Mouse (Mus musculus): ENCODE data around the gene Gtf2h4. TPM values are rescaled to one million over a fixed set of nuclear protein-coding genes. Genes with fewer than 3 reads are reported as not detected.
A peak's percentile ranks its signal among the peaks of the same experiment; 100 is the strongest.

The Gtf2h4 gene
- 30.5 TPM for polyA plus RNA-seq (2021)

DNA sequence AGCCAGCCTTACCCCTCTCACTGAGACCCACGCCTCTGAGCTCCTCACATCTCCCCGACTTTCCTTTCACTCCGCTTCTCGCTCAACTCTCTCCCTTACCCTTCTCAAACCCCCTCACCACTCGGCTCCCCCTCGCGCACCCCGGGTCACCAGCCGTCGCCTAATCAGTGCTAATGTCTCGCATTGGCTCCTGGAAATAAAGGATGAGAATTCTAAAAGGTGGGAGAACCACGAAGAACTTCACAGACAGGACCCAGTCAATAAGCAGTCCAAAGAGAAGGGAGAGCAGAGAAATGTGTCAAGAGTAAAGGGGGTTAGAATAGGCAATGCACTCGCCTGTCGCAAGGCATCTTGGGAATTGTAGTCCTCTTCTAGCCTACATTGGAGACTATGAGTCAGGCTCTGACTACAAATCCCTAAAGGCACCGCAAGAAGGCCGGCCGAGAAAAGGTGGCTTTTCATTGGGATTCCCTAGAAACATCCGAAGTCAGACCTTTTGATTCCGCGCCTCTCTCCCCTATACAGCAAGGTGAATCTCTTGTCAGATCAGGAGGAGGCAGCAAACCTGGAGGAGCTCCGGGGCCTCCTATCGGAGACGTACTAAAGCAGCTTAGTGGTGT, at the start of gene Gtf2h4:
Gtf2h4 (minus strand) TSS at position 324 of the 620 bp plus-strand sequence.
- TF ChIP-seq CTCF (IDR thresholded peaks at IDR 0.05), result no peak
- peak; percentile 69 for ATAC-seq
- no peaks in the 10 kb centered on the region for H3K27me3 ChIP-seq
- POLR2A ChIA-PET, result interaction anchor here (0.6 to 2.0 kb wide), 2 partner anchors 23 to 53 kb away, joined by 3 to 4 read pairs; no protein-coding TSS in a partner anchor
- in situ Hi-C loops (cut with MboI; ENCODE audit: low pct_unique_long_range_greater_than_20kb), result no loop called here
- CTCF ChIA-PET, result interaction anchor here (1.0 kb wide), 1 partner anchor 52 kb away, joined by 3 read pairs; no protein-coding TSS in a partner anchor
- peak; percentile 83 for DNase-seq (ENCODE audit: low read depth, low spot score)

DNA sequence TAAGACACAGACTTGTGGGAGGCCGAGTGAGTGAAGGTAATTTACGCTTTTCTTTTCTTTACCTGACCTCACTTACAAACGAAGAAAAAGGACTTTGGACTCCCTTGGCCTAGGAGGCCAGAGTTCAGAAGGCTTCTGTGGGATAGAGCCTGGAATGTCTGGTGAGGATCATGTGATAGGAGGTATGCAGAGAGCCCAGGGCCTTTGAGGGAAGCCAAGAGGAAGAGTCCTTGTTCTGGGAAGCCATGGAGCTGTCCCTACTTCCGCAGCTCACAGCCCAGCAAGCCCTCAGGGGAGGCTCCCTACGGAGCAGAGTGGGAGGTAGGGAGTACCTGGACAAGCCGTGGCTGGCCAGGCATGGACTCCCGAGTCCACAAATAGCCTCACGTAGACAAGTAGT, 48.1 kb upstream of the Gtf2h4 start:
- H3K27me3 ChIP-seq, result no peaks in the 10 kb centered on the region
- ChIA-PET POLR2A (interaction anchor here (0.6 to 2.4 kb wide), 6 partner anchors 8 to 29 kb away, joined by 3 to 11 read pairs (median 7); partner anchors contain the start of gene Ddr1), CTCF (interaction anchor here (0.7 to 11.1 kb wide), 9 partner anchors 8 to 143 kb away, joined by 3 to 194 read pairs (median 4); partner anchors contain the start of gene Ddr1)
- in situ Hi-C loops (cut with MboI; ENCODE audit: low pct_unique_long_range_greater_than_20kb), result no loop called here
- ATAC-seq (peak; percentile 34), DNase-seq (ENCODE audit: low read depth, low spot score) (no peak)
- TF ChIP-seq CTCF (IDR thresholded peaks at IDR 0.05), result no peak

DNA sequence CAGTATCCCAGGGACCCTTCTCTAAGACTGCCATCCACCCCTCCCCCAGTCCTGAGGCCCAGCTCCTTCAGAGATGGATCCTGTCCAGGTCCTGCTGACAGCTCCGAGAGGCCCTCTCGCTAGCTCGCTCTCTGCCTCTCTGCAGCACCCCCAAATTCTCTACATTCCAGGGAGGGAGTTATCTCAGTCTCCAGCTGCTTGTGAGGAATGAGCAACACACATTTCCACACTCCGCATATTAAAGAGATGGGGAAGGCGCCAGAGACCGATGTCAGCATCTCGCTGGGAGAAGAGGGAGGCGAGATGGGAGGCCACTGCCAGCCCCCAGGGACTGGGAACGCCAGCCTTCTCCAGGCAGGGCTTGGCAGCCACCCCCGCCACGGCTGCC, 46.8 kb upstream of the Gtf2h4 start:
- POLR2A ChIA-PET, result interaction anchor here (1.1 to 2.5 kb wide), 4 partner anchors 9 to 102 kb away, joined by 4 to 11 read pairs (median 6); partner anchors contain the start of genes Ddr1 and Flot1
- in situ Hi-C loops (cut with MboI; ENCODE audit: low pct_unique_long_range_greater_than_20kb), result no loop called here

DNA sequence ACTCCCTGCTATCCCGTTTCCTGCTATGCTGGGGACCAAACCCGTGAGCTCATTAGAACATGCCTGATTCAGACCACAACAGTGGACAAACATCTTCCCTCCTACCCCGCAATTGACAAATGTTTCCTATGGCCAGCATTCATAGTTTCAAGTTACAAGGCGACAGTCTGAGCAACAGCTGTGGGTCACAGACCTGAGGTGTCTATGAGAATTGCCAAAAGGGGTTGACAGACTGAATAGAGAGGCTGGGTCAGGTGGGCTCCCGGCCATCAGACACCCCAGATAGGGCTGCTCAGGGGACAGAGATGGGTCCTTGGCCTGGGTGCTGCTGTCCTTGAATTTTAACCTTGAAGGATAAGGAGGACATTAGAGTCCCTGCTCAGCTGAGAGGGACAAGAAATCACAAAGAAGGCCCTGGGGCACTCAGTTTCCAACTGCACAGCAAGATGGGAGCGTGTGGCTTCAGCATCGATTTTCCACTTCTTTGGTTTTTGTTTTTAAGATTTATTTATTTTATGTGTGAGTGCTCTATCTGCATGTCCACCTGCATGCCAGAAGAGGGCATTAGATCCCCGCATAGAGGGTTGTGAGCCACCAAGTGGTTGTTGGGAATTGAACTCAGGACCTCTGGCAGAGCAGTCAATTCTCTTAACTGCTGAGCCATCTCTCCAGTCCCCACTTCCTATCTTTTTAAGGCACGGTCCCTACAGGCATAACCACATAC, 46.2 kb upstream of the Gtf2h4 start:
- ATAC-seq (no peak), DNase-seq (ENCODE audit: low read depth, low spot score) (no peak)
- H3K27me3 ChIP-seq, result no peaks in the 10 kb centered on the region
- POLR2A ChIA-PET, result interaction anchor here (1.3 to 2.5 kb wide), 4 partner anchors 9 to 18 kb away, joined by 4 to 11 read pairs (median 6); partner anchors contain the start of gene Ddr1
- TF ChIP-seq CTCF (IDR thresholded peaks at IDR 0.05), result peak; percentile 72
- in situ Hi-C loops (cut with MboI; ENCODE audit: low pct_unique_long_range_greater_than_20kb), result no loop called here
- CTCF ChIA-PET, result interaction anchor here (1.1 to 11.1 kb wide), 6 partner anchors 8 to 85 kb away, joined by 3 to 194 read pairs (median 6); partner anchors contain the start of gene Ddr1

More for the DNA sequence above, 46.8 kb upstream of the Gtf2h4 start:
- TF ChIP-seq CTCF (IDR thresholded peaks at IDR 0.05), result no peak
- ATAC-seq, result peak; percentile 58
- DNase-seq (ENCODE audit: low read depth, low spot score), result no peak
- no peaks in the 10 kb centered on the region for H3K27me3 ChIP-seq
- CTCF ChIA-PET, result interaction anchor here (1.1 to 11.1 kb wide), 7 partner anchors 8 to 86 kb away, joined by 3 to 194 read pairs (median 5); partner anchors contain the start of gene Ddr1

DNA sequence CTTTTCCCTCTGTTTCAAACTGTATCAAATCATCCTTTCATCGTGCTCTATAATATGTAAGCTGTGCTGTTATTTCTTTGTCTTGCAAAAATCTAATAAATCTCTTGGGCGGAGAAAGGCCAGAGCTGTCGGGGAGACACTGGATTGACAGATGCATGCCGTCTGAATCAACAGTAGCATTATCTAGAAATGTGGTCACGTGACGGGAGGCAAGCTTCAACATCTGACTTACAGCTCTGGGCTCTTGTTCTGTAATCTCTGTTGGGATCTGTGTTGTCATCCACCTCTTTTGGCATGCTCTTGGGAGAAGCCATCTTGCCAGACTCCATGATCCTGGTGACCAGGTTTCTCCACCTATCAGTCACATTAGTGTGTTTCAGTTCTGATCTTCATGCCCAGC, 43.5 kb upstream of the Gtf2h4 start:
- CTCF ChIA-PET, result interaction anchor here (2.9 kb wide), 1 partner anchor 13 kb away, joined by 13 read pairs; the partner anchor contains the start of gene Ddr1
- in situ Hi-C loops (cut with MboI; ENCODE audit: low pct_unique_long_range_greater_than_20kb), result no loop called here
- POLR2A ChIA-PET, result no interaction called here

DNA sequence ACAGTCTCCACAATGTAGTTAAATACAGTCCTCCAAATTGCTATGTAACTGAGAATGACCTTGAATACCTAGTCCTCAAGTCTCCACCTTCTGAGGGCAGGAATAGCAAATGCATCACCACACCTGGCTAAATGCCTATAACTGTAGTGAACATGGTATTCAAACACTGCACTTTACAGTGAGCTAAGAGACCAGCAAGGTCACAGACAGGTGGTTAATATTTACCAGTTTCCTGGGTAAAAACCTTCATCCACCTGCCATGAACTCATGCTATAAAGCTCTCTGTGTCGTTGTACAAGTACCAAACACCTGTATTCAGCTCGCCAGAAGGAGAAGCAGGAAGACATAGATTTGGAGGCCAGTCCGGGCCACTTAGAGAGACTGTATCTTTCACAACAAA, 42.6 kb upstream of the Gtf2h4 start:
- ChIA-PET POLR2A (no interaction called here), CTCF (interaction anchor here (0.9 to 2.9 kb wide), 3 partner anchors 9 to 18 kb away, joined by 3 to 13 read pairs (median 6); partner anchors contain the start of gene Ddr1)
- H3K27me3 ChIP-seq, result no peaks in the 10 kb centered on the region
- ATAC-seq (no peak), DNase-seq (ENCODE audit: low read depth, low spot score) (no peak)
- in situ Hi-C loops (cut with MboI; ENCODE audit: low pct_unique_long_range_greater_than_20kb), result no loop called here
- no peak for TF ChIP-seq CTCF (IDR thresholded peaks at IDR 0.05)

More for the DNA sequence above, 43.5 kb upstream of the Gtf2h4 start:
- no peaks in the 10 kb centered on the region for H3K27me3 ChIP-seq
- ATAC-seq, result no peak
- no peak for DNase-seq (ENCODE audit: low read depth, low spot score)
- TF ChIP-seq CTCF (IDR thresholded peaks at IDR 0.05), result no peak

DNA sequence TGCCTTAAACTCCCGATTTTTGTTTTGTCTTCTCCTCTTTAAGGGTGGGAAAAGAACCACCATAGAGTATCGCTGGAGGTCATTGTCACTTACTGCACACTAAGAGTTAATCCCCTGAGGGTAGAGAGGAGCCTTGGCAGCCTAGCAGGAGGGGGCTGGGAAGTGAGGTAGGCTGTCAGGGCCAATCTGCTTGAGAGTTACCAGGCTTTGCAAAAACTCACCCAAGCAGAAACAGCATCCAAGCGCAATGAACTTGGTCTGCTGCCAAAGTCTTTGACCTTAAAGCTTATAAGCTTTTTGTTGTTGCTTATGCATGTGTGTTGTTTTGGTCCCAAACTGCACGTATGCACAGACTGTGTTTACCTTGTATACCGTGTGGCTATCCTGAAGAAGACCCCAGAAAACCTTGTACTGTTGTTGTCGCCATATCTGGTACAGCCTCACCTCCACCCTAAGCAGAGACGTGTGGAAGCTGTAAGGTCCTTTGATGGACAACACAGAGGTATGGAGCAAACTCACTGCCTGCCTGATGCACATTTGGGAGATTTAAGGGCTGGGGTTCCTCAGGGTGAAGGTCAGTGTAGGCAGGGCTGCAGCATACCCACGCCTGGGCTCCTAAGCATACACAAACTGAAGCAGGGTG, 37.3 kb upstream of the Gtf2h4 start:
- POLR2A ChIA-PET, result interaction anchor here (0.5 to 1.7 kb wide), 2 partner anchors 9 kb away, joined by 5 to 6 read pairs; no protein-coding TSS in a partner anchor
- DNase-seq (ENCODE audit: low read depth, low spot score), result no peak
- CTCF ChIA-PET, result interaction anchor here (0.8 to 11.5 kb wide), 5 partner anchors 13 to 118 kb away, joined by 3 to 194 read pairs (median 3); no protein-coding TSS in a partner anchor

DNA sequence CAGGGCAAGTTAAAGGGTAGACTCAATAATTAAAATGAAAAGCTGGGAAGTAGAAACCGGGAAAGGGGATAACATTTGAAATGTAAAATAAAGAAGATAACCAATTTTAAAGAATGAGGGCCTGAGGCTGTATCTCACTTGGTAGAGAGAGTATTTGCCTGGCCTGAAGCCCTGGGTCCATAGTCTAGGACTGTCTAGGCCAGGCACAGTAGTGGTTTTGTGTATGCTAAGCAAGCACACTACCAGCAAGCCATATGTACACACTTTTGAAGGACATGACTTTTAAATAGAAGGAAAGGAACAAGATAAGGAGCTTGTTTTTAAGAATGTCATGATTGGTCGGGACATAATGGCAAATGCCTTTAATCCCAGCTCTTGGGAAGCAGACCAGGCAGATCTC, 35.1 kb upstream of the Gtf2h4 start:
- in situ Hi-C loops (cut with MboI; ENCODE audit: low pct_unique_long_range_greater_than_20kb), result no loop called here
- H3K27me3 ChIP-seq, result no peaks in the 10 kb centered on the region
- POLR2A ChIA-PET, result interaction anchor here (0.6 to 1.4 kb wide), 4 partner anchors 14 to 130 kb away, joined by 3 to 11 read pairs (median 5); no protein-coding TSS in a partner anchor
- ATAC-seq (no peak), DNase-seq (ENCODE audit: low read depth, low spot score) (no peak)
- no peak for TF ChIP-seq CTCF (IDR thresholded peaks at IDR 0.05)
- CTCF ChIA-PET, result interaction anchor here (0.7 to 11.5 kb wide), 4 partner anchors 15 to 117 kb away, joined by 3 to 194 read pairs (median 3); no protein-coding TSS in a partner anchor

More for the DNA sequence above, 37.3 kb upstream of the Gtf2h4 start:
- TF ChIP-seq CTCF (IDR thresholded peaks at IDR 0.05), result no peak
- ATAC-seq, result no peak
- H3K27me3 ChIP-seq, result no peaks in the 10 kb centered on the region
- in situ Hi-C loops (cut with MboI; ENCODE audit: low pct_unique_long_range_greater_than_20kb), result no loop called here

DNA sequence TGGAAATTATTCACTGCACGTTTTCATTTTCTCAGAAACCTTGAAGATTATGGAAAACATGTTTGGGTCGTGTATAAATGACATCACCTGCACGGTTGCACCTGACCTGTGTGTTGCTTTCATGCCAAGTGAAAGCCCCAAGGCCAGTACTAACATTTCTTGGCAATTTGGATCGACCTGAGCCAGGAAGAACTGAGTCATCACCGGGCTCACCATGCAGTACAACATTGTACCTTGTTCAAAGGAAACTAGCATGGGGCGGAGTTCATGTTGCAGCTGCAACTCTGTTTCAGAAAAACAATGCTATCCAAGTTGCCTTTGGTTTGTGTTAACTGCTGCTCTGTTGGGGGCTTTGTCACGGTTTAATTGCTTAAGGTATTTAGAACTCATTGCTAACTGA, 34.4 kb upstream of the Gtf2h4 start:
- in situ Hi-C loops (cut with MboI; ENCODE audit: low pct_unique_long_range_greater_than_20kb), result no loop called here
- ATAC-seq, result no peak
- DNase-seq (ENCODE audit: low read depth, low spot score), result no peak
- ChIA-PET CTCF (interaction anchor here (2.0 to 11.5 kb wide), 3 partner anchors 16 to 132 kb away, joined by 4 to 194 read pairs (median 76); no protein-coding TSS in a partner anchor), POLR2A (interaction anchor here (0.6 to 1.4 kb wide), 4 partner anchors 14 to 131 kb away, joined by 3 to 11 read pairs (median 5); no protein-coding TSS in a partner anchor)
- no peak for TF ChIP-seq CTCF (IDR thresholded peaks at IDR 0.05)
- no peaks in the 10 kb centered on the region for H3K27me3 ChIP-seq

All from Patski (cell line).